Mouse (Mus musculus): ENCODE data around the gene Gm10309.

The Gm10309 gene

DNA sequence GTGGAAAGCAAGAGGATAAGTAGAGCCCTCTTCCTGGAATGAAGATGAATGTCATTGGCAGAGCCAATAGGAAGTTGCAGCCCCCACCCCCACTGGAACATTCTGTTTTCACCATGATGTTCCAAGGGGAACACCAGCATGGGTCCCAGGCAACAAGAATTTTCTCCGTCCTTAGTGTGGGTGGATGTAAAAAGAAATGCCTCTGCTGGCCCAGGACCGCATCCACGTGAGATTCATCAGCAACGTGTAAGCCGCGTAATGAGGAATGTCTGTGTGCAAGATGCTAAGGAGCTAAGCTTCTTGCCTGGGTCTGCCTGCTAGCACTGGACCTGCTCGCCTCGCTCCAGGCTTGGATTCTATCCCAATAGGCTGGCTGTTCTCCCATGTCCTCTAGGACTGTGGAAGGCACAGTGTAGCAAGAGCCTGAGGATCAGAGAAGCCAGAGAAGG, at the start of gene Gm10309:
Gm10309 (minus strand) TSS at position 50 of the 449 bp plus-strand sequence.
- no peak for DNase-seq

DNA sequence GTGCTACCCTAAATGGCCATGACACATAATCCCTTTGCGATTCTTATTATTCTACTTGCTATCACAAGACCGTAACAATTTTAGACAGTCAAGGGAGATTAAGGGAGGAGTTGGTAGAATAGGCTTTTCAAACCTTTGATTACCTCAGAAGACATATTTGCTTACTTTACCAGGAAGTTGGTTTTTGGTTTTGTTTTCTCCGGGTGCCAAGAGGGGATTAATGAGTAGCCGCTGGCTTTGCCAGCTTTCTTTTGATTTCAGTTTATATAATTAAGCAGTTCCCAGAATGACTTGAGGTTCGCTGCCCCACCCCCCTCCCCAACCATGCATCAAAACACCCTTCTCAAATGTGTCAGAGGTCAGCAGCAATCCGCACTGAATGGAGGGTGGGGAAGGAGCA, 47.0 kb upstream of the Gm10309 start:
- DNase-seq, result no peak

DNA sequence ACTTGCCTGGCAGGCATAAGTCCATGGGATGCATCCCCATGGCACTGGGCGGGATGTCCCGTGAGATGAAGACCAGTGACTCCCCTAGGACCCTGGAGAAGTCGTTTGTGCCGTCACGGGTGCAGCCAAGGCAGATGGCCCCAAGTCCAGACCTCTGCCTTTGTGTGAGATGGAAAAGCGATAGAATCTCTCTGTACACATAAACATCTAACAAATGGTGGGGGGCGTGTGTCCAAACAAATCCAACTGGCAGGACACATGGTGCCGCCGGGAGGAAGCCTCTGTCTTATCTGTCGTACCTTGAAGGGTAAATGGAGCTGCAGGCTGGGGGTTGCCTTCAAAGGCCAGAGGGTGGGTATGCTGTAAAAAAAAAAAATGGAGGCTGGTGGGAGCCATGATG, 46.5 kb upstream of the Gm10309 start:
- no peak for DNase-seq

GRCm38 (mm10) chr17:86549128-86549527, 44.1 kb upstream of the Gm10309 start:
- peak; percentile 61 for DNase-seq

- no peak for DNase-seq
Observed at GRCm38 (mm10) chr17:86546529-86546928, 41.5 kb upstream of the Gm10309 start.

- peak; percentile 38 for DNase-seq
Observed at GRCm38 (mm10) chr17:86539881-86540430, 34.9 kb upstream of the Gm10309 start.

- DNase-seq, result peak; percentile 66
Observed at GRCm38 (mm10) chr17:86535827-86536656, 31.0 kb upstream of the Gm10309 start.

DNA sequence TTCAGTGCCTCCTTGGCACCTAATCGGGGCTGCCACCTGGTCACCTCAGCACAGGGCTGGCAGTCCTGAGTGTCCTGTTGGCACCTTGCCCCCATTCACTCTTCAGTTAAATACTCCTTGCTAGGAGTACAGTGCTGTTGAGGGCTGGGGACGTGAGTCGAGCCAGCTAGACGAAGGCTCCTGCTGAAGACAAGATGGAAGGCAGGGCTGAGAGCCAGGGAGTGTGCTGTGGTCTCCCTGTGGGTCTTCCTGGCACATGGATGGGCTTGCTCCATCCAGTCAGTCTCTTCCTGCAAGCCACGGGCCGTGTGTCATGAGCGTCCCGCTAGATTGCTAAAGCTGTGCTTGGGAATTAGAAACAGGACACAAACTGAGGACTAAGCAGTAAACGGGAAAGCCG, 30.1 kb upstream of the Gm10309 start:
- no peak for DNase-seq

DNA sequence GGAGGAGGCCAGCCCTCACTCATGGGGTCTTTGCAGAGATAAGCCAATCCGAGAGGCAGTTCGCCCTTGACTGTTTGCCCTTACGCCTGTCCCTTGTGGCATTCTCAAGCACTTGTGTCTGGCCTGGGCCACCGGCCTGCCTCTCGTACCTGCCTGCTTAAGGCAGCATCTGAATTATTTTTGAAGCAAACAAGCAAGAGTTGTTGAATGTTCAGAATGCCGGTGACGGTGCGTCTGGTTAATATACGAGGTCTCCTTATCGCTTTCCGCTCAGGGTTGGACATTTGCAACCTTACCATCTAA, 28.5 kb upstream of the Gm10309 start:
- DNase-seq, result no peak

- DNase-seq, result no peak
Observed at GRCm38 (mm10) chr17:86532783-86533548, 27.9 kb upstream of the Gm10309 start.

DNA sequence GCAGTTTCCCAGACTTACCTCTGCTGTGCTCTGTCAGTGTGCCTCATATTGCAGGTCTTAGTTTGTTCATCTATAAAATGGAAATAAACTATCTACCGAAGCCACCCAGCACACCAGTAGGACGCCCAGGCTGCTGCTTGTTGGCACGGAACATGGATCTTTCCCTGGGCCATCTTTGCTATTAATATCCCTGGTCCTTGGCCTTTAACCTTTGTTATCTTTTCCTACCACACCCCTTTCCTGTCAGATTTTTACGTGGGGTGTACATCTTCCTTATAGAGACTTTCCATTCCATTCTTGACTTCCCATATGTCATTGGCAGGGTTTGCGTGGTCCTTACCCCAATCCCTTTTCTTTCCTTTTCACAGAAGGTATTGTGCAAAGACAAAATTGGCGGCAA, 26.2 kb upstream of the Gm10309 start:
- no peak for DNase-seq

- DNase-seq, result no peak
Observed at GRCm38 (mm10) chr17:86529411-86529810, 24.4 kb upstream of the Gm10309 start.

DNA sequence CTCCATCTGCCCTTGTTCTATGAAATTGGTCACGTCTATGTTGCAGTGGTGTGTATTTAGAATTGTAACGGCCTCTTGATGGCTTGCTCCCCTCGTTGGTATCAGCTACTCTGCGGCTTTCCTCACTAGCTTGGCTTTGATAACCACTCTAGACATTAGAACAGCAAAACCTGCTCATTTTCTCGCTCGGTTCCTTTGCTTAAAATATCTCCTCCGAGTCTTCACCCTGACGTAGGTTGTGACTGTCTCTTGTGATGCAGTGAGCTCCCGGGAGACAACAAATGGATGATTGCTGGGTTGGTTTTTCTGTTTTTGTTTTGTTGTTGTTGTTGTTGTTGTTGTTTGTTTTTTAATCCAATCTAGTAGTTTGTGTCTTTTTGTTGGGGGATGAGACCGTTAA, 24.0 kb upstream of the Gm10309 start:
- DNase-seq, result no peak

DNA sequence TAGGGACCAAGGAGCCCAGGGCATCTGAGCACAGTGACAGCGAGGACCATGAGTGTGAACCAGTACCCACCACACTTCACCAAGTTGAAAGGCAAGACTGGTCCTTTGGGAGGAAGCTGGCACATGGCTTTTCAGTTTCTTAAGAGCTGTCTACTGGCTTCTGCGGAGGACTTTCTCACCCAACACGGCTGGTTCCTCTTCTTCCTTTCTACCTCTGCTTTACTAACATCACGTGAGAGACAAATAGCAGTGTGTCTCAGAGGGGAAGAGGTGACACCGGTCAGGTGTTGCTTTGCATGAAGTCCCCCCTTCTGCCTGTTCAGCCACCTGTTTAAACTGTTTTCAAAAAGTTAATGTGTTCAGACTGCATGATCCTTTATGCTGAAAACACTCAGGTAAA, 22.3 kb upstream of the Gm10309 start:
- no peak for DNase-seq

DNA sequence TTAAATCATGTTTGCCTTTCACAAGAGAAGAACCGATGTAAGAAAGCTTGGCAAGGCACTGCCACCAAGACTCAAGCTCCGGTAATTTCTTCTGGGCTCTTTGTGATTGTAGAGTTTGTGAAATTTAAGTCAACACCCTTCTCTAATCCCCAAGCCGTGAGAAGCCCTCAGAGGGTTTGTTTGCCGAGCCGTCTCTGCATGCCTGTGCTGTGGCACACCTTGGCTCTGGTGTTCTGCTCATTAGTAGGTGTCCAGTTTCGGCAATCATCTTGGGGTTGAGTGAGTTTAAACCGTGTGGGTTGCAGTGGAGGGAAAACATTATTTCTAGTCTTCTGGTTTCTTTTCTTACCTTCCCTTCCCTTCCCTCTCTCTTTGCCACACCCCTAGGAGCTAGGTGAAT, 21.0 kb upstream of the Gm10309 start:
- no peak for DNase-seq

GRCm38 (mm10) chr17:86525075-86525474, 20.0 kb upstream of the Gm10309 start:
- no peak for DNase-seq

DNA sequence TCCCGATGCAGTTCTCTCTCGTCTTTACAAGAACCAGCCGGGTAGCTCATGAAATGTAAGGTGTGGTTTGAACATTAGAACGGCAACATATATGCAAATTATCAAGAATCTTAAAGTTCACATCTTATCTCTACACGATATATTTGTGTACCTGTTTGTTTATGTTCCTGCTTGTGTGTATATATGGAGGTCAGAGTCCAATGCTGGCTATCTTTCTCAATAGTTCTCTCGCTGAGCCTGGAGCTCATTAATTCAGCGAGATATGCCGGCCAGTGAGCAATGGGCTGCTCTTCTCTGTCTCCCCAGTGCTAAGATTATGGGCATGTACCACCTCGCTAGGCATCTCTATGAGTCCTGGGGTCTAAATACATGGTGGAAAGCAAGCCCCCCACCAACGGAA, 18.8 kb upstream of the Gm10309 start:
- no peak for DNase-seq

- DNase-seq, result no peak
Observed at GRCm38 (mm10) chr17:86523374-86523773, 18.3 kb upstream of the Gm10309 start.

- DNase-seq, result peak; percentile 38
Observed at GRCm38 (mm10) chr17:86522649-86523048, 17.6 kb upstream of the Gm10309 start.

GRCm38 (mm10) chr17:86521252-86521651, 16.2 kb upstream of the Gm10309 start:
- DNase-seq, result no peak

GRCm38 (mm10) chr17:86518604-86519003, 13.6 kb upstream of the Gm10309 start:
- no peak for DNase-seq

GRCm38 (mm10) chr17:86516630-86517029, 11.6 kb upstream of the Gm10309 start:
- DNase-seq, result no peak

DNA sequence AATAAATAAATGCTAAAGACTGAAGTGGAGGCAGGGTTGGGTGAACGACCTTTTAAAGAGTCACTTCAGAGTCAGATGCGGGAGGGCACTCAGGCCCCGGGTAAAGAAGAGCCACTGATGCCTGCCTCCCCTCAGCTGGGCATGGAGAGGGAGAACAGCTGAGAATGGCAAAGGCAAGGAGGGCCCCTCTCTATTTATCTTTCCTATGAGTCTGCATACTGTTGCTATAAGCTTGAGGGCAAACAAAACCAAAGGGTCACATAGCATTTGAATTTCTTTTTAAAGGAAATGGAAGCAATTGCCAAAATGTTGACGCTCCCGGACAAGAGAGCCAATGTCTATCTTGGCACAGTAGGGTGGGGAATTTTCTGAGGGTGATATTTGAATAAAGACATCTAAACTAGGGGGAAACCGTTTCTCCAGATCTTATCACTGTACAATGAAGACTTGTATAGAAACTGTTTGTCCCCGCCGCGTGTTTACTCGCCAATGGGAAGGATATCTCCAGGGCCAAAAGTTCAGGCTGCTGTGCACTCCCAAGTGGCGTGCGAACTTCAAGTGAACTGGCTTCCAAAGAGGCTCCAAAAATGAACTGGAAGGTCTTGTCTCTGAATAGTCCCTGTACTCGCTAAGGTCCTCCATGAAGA, 10.1 kb upstream of the Gm10309 start:
- no peak for DNase-seq

DNA sequence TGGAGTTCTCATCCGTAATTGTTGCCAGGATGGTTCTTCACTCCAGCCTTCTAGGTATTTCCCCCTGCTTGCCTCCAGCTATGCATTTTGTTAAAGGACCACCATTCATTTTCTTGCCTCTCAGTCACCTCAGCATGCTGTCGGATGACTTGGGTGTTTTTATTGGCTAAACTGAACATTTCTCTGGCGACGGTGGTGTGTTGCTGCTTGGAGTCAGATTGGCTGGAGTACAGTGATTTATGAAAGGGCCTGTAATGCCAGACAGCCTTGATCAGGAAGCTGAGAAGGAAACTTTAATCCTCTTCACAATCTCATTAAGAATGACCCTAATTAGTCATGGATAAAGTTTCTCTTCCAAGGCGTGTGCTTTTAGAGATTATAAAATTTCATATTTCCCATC, 4.8 kb upstream of the Gm10309 start:
- DNase-seq, result no peak
